Mouse (Mus musculus) ovary, postnatal 36 days (tissue): ENCODE data around the gene Sdccag8.
"Not testable (repeated sequence)": the region's sequence is repeated elsewhere in the genome, so short reads cannot be mapped to it uniquely, and the experiment has no call there.

ENCODE experiments used
- DNase-seq: peaks from one replicate; pipeline ENCODE4 v3.0.0; 2022; ENCODE audit warnings: low spot score, mixed read lengths

The Sdccag8 gene

GRCm38 (mm10) chr1:176827945-176828485, 13.6 kb downstream of the Sdccag8 start:
- no peak for DNase-seq

- no peak for DNase-seq
Observed at GRCm38 (mm10) chr1:176828666-176829065, 14.2 kb downstream of the Sdccag8 start.

GRCm38 (mm10) chr1:176832071-176832470, 17.6 kb downstream of the Sdccag8 start:
- DNase-seq, result no peak

- DNase-seq, result no peak
Observed at GRCm38 (mm10) chr1:176832607-176833006, 18.1 kb downstream of the Sdccag8 start.

GRCm38 (mm10) chr1:176833257-176833656, 18.8 kb downstream of the Sdccag8 start:
- DNase-seq, result no peak

- DNase-seq, result no peak
Observed at GRCm38 (mm10) chr1:176833948-176834347, 19.5 kb downstream of the Sdccag8 start.

GRCm38 (mm10) chr1:176834880-176835279, 20.4 kb downstream of the Sdccag8 start:
- no peak for DNase-seq

GRCm38 (mm10) chr1:176835501-176836294, 21.2 kb downstream of the Sdccag8 start:
- DNase-seq, result peak; percentile 36

GRCm38 (mm10) chr1:176836562-176836961, 22.1 kb downstream of the Sdccag8 start:
- not testable (repeated sequence) for DNase-seq

GRCm38 (mm10) chr1:176845082-176845977, 30.9 kb downstream of the Sdccag8 start:
- no peak for DNase-seq

- no peak for DNase-seq
Observed at GRCm38 (mm10) chr1:176847118-176847859, 32.8 kb downstream of the Sdccag8 start.

- no peak for DNase-seq
Observed at GRCm38 (mm10) chr1:176848613-176849290, 34.3 kb downstream of the Sdccag8 start.

- no peak for DNase-seq
Observed at GRCm38 (mm10) chr1:176849377-176849776, 34.9 kb downstream of the Sdccag8 start.

- no peak for DNase-seq
Observed at GRCm38 (mm10) chr1:176851401-176851800, 36.9 kb downstream of the Sdccag8 start.

- DNase-seq, result no peak
Observed at GRCm38 (mm10) chr1:176852813-176853590, 38.5 kb downstream of the Sdccag8 start.

- DNase-seq, result no peak
Observed at GRCm38 (mm10) chr1:176861981-176862644, 47.7 kb downstream of the Sdccag8 start.

- no peak for DNase-seq
Observed at GRCm38 (mm10) chr1:176870501-176870900, 56.0 kb downstream of the Sdccag8 start.

- DNase-seq, result no peak
Observed at GRCm38 (mm10) chr1:176871975-176872374, 57.5 kb downstream of the Sdccag8 start.

GRCm38 (mm10) chr1:176873463-176873862, 59.0 kb downstream of the Sdccag8 start:
- DNase-seq, result no peak

GRCm38 (mm10) chr1:176874155-176874554, 59.7 kb downstream of the Sdccag8 start:
- no peak for DNase-seq
